Mouse (Mus musculus) thymus, postnatal 36 days (tissue): ENCODE measurements around the gene Lhx9.

Experiments
- DNase-seq, 2 experiments: peaks; one replicate each; pipeline ENCODE4 v3.0.0; 2022; ENCODE audit warnings: mixed read lengths in 2 of 2

Gene Lhx9

GRCm38 (mm10) chr1:138848511-138849109 lies at the start of gene Lhx9:
Gene Lhx9 (minus strand): TSS chr1:138848577.
- DNase-seq: no peak

DNA sequence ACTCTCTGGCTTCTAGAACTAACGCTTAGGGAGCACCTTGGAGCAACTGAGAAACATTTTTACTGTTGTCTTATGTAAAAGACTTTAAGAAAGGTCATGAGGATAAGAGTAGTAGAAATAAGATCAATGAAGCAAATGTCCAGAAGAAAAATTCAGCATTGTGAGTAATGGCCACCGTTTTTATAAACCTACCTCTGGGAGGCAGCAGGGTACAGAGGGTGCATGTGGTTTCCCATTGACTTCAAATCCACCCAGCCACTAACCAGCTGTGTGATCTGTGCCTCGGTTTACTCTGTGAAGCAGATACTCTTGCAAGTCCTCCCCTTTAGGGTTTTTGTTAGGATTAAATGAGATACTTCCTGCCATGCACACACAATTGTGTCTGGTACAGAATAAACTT lies 47.7 kb upstream of the Lhx9 start:
- DNase-seq: no peak

DNA sequence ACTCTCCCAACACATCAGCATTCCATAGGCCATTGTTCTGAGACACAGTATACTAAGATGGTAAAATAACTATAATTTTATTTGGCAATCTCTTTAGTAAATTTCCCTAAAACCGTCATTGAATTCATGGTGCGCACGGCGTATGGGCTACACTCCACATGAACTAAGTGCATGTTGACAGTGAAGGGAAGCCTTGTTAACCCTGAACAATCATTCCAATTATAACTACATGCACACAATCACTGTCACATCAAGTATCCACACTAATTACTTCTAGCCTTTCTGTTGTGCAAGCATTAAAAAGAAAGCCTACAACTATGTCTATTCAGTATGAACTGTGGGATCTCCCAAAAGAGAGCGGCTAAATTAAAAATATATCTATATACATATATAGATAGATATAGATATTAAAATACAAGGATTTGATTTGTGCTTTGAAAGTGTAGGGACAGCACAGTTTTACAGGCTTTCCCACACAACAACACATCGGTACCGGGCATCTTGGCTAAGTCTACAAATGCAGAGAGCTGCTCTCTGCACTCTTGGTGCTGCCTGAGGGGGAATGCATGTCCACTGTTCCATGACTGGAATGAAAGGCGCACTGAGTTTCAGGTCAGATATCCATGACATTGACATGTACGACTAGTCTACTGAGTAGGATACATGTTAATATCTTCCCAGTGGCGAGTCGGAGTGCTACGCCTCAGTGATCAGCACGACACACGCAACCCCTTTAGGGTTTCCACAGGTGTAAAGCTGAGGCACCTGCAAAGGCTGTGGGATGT lies 29.3 kb upstream of the Lhx9 start:
- DNase-seq: no peak

DNA sequence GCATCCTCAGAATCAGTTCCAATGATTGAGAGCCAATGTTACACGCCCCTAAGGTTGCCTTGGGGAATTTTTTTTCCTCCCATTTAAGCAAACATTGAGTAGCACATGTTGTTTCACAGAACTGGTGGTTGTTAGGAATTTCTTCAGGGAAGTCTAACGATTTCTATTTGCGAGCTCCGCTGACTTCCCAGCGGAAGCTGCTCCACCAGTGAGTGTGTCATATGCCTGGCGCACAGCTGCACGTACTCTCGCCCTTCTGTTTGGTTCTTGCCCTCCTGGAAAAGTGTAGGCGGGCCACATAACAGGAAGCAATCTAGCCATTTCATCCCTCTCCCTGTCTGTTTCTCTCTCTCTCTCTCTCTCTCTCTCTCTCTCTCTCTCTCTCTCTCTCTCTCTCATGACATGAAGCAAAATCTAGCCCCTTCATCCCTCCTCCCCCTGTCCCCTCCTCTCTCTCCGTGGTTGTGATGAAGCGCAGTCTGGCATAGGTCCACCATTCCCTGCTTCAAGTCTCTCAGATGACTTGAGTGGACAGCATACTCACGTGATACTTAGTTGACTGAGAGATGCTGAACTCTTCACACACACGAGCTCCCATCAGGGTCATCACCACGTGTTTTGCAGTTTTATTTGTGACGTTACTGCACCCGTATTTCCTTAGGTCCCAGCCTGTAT lies 28.1 kb upstream of the Lhx9 start:
- no peak for DNase-seq

DNA sequence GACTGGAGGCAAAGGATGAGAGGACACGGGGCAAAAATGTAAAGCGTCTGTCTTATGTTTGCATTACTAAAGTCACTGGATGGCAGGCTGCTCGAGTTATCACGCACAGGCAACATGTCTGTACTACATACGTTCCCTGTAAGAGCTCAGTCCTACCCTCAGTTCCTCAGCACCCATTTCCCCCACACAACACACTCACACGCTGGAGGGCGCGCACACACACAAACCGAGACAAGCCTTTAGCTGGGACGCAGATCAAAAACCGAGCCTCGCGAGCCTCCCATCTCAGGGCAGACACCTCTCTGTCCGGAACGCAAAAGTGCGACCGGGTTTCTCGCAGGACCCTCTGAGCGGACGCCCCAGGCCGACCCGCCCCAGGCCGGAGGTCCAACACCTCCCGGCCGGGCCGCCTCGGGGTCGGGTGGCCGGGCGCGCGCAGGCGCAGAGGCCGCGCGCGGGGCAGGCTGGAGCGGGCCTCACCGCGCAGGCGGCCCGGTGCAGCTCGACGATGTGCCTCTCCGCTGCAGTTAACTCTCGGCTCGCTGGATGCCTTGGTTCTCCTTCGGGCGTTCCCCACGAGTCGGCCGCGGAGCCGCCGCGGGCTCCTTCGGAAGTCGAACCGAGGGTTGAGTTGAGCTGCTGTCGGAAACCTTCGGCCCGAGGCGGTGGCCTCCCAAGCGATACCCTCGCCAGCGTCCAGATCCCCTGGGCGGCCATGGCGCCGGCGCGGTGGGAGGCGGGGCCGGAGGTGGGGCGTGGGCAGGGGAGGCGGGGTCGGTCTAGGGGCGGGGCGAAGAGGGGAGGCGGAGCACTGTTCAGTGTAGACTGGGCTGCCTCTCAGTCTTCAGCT lies 7.9 kb upstream of the Lhx9 start, which contains the start of gene 2310009B15Rik:
Gene 2310009B15Rik (minus strand): TSS at position 752 of the 850 bp plus-strand sequence.
- DNase-seq: peak; percentile 84 to 88

GRCm38 (mm10) chr1:138850823-138851222 lies 2.4 kb upstream of the Lhx9 start:
- no peak for DNase-seq

GRCm38 (mm10) chr1:138850161-138850539 lies 1.8 kb upstream of the Lhx9 start:
- no peak for DNase-seq

GRCm38 (mm10) chr1:138849531-138850160 lies 1.3 kb upstream of the Lhx9 start:
- no peak for DNase-seq

DNA sequence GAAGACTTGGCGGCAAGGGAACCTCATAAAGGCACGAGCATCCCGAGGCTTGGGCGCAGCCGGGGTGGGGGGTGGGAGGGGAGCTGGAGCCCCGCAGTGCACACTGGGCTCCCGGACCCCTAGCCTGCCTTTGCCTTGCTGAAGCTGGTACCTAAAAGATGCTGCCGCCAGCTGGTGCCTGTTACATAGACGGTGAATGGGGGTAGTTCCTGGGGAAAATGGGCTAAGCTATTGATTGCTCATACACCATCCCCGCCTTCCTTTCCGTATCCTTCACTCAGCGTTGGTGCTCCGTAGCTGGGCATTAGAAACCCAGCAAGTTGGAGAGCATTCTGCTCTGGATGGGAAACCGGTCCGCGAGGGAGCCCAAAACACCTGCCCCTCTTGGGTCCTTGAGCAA lies 351 bp downstream of the Lhx9 start:
- DNase-seq: no peak

DNA sequence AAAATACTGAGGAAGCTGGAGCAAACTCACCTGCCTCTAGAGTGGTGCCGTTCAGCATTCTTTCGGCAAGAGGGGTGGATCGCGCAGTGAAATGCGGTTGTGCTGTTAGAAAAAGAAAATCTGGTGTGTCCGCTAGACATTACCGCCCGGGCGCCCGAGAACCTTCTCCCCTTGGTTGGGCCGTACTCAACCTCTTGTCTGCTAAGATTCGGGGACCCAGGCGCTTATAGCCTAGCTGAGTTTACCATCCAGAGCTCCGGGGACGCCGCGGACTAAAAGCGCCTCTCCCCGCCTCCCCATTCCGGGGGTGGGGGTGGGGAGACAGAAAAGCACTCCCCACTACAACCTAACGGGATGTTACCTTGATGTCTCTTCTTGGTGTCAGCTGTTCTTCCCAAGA lies 1.2 kb downstream of the Lhx9 start:
- no peak for DNase-seq

DNA sequence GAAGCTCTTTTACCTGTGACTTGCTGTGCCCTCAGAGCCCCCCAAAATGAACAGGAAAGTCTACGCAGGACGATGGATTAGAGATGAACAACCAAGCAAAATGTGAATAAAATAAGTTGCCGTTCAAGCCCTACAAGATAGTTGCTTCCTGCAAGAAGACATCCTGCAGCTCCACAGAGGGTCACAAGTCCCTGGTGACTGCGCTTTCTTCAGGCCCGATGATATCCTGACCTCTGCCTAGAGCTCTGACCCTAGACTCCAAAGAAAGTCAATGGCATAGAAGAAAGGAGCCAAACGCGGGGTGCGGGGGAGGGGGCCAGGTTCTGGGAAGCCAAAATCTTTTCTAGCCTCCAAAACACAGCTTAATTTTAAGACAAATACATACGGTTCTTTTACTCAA lies 1.8 kb downstream of the Lhx9 start:
- DNase-seq: no peak

DNA sequence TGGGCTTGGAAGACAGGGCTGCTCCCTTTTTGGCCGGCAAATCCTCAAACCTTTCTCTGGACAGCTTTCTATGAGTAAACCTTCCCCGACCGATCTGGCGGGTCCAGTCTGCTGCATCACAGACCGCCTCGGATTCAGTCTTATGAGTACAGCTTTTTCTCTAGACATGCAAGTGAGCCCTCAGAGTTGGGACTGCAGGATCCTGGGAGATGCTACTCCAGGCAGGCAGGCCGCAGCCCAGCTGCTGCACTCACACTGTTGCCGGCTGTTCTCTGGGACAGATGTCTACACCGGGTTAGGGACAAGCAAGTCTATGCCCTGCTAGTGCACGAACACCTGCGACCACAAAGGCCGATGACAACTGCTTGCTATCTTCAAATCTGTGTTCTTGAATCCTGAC lies 2.2 kb downstream of the Lhx9 start:
- DNase-seq: peak; percentile 25 to 52

DNA sequence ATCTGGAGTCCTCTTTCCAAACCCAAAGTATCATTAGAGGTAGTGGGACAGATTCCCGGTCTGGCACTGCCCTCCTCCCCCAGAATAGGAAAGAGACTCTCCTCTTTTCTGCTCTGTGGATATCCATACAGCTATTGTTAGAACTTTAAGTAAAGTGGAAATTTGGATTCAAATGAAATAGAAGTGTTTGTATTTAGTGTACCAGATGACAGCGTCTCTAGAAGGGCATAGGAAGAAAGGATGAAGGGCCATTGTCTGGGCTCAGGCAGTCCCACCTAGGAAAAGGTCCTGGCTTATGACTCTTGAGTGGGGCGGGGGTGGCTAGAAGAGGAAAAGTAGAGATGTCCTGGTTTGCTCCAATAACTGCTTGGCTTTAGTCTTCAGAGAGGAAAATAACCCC lies 2.9 kb downstream of the Lhx9 start:
- no peak for DNase-seq

DNA sequence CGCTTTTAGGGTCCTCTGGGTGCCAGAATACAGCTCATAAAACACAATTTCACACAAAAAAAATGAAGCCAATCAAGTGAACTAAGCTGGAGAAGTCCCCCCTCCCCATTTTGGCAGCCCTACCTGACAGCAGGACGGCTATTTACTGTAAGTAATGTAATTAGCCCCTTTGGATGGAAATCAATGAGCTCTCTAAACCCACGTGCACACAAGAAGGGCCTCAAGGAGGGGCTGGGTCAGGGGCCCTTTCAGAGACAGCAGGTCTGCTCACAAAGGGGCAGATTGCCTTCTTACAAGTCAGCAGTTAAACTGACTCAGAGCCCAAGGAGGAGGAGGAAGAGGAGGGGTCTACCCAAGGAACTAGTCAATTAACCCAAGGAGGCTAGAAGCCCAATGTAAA lies 4.2 kb downstream of the Lhx9 start:
- no peak for DNase-seq

DNA sequence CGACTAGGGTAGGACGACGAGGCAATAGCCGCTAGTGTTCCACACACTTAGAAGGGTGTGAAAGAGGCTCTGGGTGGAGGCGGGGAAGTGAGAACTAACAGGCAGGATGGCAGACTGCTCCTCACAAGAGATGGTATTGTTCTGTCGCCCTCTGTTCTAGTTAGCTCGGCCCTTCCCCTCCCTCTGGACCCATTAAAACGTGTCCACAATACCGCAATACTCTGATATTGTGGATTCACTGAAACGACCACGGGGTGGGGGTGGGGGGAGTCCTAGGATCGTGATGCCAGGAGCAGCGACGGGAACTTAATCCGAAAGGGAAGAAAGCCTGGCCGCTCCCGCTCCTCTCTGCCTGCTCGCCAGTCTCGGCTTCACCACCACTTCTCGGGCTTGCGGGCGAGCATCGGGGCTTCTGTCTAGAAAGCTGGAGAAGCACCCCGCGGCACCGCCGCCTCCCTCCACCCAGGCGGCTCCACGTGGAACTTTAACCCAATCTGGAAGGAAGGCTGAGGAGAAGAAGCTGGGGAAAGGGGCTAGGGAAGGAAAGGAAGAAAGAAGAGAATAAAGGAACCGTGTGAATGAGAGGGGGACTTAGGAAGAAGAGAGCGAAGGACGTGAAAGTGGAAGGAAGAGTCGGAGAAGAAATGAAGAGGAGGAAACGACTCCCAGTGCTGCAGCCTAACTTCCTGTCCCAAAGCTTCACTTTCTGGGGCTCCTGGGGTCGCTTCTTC lies 4.9 kb downstream of the Lhx9 start:
- peak; percentile 23 to 24 for DNase-seq

DNA sequence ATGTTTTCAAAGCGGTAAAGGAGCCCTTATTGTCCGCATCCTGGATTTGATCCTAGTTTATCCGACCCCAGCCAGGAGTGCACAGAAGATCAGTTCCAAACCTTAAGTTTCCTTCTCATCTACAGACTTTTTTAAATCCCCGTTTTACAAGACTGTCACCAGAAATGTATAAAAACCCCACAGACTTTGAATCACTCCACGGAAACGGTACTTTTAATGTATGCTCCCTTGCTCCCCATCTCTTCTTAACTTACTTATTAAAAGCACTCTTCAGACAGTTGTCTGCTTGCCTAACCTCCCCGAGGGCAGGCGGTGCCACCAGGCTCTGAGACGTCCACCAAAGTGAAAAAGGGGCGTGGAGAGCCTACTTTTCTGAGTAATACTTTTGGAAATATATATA lies 5.6 kb downstream of the Lhx9 start:
- no peak for DNase-seq

- DNase-seq: peak in 1 of 2 experiments; percentile 13
Measured at GRCm38 (mm10) chr1:138842315-138842714, 6.1 kb downstream of the Lhx9 start.

DNA sequence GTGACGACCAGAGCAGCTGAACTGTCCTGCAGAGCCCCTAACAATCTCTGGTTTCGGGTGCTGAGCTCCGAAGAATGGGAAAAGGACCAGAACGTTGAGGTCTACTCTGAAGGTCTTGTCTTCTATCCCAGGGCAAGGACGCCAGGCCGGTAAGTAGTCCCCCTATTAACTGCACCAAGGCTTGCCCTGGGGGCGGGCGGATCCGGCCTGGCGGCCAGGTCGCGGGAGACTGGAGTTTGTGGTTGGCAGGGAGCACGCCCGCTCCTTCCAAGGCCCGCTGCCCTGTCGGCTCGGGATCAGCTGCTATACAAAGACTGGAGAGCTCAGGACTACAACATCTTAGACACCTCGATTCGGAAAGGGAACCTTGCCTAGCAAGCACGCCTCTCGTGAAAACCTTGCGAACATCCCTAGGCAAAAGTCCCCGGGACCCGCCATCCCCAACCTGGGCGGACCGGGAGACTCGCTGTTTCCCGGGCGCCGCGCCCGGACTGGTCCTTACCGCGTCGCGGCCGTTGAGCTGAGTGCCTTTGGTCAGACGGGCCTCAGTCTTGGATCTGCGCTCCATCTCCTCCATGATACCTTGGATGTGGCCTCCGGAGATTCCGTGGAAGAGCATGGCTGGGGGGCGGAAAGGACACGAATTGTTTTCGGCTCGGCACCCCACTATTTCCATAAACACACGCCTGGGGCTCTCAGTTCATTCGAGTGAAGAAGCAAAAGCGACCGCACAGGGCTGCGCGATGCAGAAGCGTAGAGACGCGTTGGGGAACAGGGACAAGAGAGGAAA lies 6.9 kb downstream of the Lhx9 start:
- DNase-seq: peak; percentile 18 to 35

GRCm38 (mm10) chr1:138840440-138841305 lies 7.7 kb downstream of the Lhx9 start:
- no peak for DNase-seq
